Mouse (Mus musculus) midbrain, embryonic 13.5 days (tissue): ENCODE measurements around the gene Dolpp1. TPM values are rescaled to one million over a fixed set of nuclear protein-coding genes. Genes with fewer than 3 reads are reported as not detected.

Source experiments
- ATAC-seq: fragments of 200-750 bp; cut with Nextera tagmentation; 2 replicates; pipeline ENCODE4 v1.8.0; 2017; ENCODE audit warnings: mild to moderate bottlenecking, moderate TSS enrichment, moderate library complexity
- H3K27ac ChIP-seq: fragments of 300-500 bp; sonication (generic); 2 replicates; pipeline ENCODE4 v1.5.1; 2015; ENCODE audit warnings: inconsistent platforms, mild to moderate bottlenecking, moderate library complexity
- H3K27me3 ChIP-seq: fragments of 300-500 bp; sonication (generic); 2 replicates; pipeline ENCODE4 v1.6.1; 2015; ENCODE audit warnings: mild to moderate bottlenecking, inconsistent platforms
- H3K36me3 ChIP-seq: fragments of 300-500 bp; sonication (generic); 2 replicates; pipeline ENCODE4 v1.6.1; 2015; ENCODE audit warnings: mild to moderate bottlenecking, inconsistent platforms
- H3K4me1 ChIP-seq: fragments of 300-500 bp; sonication (generic); replicated peaks from 2 replicates; pipeline ENCODE4 v1.6.1; 2015; ENCODE audit warnings: inconsistent platforms
- H3K4me2 ChIP-seq: fragments of 300-500 bp; sonication (generic); replicated peaks from 2 replicates; pipeline ENCODE4 v1.6.1; 2015; ENCODE audit warnings: moderate library complexity, mild to moderate bottlenecking, inconsistent platforms
- H3K4me3 ChIP-seq: fragments of 300-500 bp; sonication (generic); replicated peaks from 2 replicates; pipeline ENCODE4 v1.5.1; 2015; ENCODE audit warnings: mild to moderate bottlenecking, inconsistent platforms
- H3K9ac ChIP-seq: fragments of 300-500 bp; sonication (generic); replicated peaks from 2 replicates; pipeline ENCODE4 v1.6.1; 2015; ENCODE audit warnings: mild to moderate bottlenecking, inconsistent platforms
- H3K9me3 ChIP-seq: fragments of 300-500 bp; sonication (generic); 2 replicates; pipeline ENCODE4 v1.6.1; 2016; ENCODE audit warnings: mild to moderate bottlenecking, inconsistent platforms
- WGBS: fragments of 180-500 bp; shearing (Covaris S2); methylation state at CpG from one replicate; pipeline ENCODE4 v1.1.7; 2015; 5-methylcytosine and 5-hydroxymethylcytosine counted together
- polyA plus RNA-seq: library from polyadenylated mRNA; unstranded; fragments of >200 nt; fragmentation: Nextera tagmentation; extraction: Ambion mirVana; gene quantifications from 2 replicates; pipeline ENCODE4 v1.2.1, GENCODE M21; 2015

The Dolpp1 gene
- polyA plus RNA-seq, 1 experiment from 2014 or later, result 54.7 TPM

- no peaks in the 10 kb centered on the region for H3K36me3 ChIP-seq
- 66% methylated on average over 10 of the region's 10 CpGs for WGBS
- H3K4me2 ChIP-seq, result no peak overlapping the region
- no peak overlapping the region for H3K9ac ChIP-seq
- no peaks in the 10 kb centered on the region for H3K9me3 ChIP-seq
- H3K27me3 ChIP-seq, result no peaks in the 10 kb centered on the region
- no peak overlapping the region for H3K4me3 ChIP-seq
- H3K27ac ChIP-seq, result no peak overlapping the region
- ATAC-seq, result no peak
- peaks cover 44% of the 10 kb centered on the region for H3K4me1 ChIP-seq
These were observed 31.4 kb upstream of the Dolpp1 start for GRCm38 (mm10) chr2:30360626-30361025.

DNA sequence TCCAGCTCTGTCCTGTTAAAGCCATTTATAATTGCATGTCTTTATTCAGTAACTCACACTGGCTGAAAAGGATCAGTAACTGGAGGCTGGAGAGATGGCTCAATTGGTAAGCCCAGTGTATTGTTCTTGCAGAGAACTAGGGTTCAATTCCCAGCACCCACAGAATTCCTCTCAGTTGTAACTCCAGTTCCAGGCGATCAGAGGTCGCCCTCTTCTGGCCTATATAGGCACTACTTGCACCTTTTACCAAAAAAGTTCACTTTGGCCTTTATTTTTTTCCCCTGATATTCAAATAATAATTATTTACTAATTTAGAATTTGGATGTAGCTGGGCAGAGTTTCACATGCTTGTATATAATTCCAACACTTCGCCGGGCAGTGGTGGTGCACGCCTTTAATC, 29.2 kb upstream of the Dolpp1 start:
- no peak for ATAC-seq
- H3K4me3 ChIP-seq, result no peak overlapping the region
- H3K4me1 ChIP-seq, result peaks cover 24% of the 10 kb centered on the region
- no peak overlapping the region for H3K9ac ChIP-seq
- H3K9me3 ChIP-seq, result no peaks in the 10 kb centered on the region
- no peaks in the 10 kb centered on the region for H3K27me3 ChIP-seq
- peaks cover 9% of the 10 kb centered on the region for H3K36me3 ChIP-seq
- WGBS, result 69% methylated on average over 5 of the region's 5 CpGs
- H3K4me2 ChIP-seq, result no peak overlapping the region
- H3K27ac ChIP-seq, result no peak overlapping the region

- ATAC-seq, result peak; percentile 98
- Histone ChIP-seq H3K27ac (peak within 1 kb of the TSS; percentile 77), H3K4me3 (peak within 1 kb of the TSS; percentile 87), H3K4me2 (peak within 1 kb of the TSS; percentile 99), H3K4me1 (peaks cover 14% of the 10 kb centered on the region), H3K27me3 (no peaks in the 10 kb centered on the region), H3K36me3 (peaks cover 20% of the 10 kb centered on the region), H3K9ac (peak within 1 kb of the TSS; percentile 87), H3K9me3 (no peaks in the 10 kb centered on the region)
- WGBS, result 0% methylated on average over 54 of the region's 54 CpGs
These were observed 28.0 kb upstream of the Dolpp1 start, which contains the start of gene Miga2 for GRCm38 (mm10) chr2:30363773-30364650. Gene Miga2, plus strand, starts transcription at chr2:30364233.

GRCm38 (mm10) chr2:30365281-30366069, 26.6 kb upstream of the Dolpp1 start:
- 81% methylated on average over 2 of the region's 2 CpGs for whole genome bisulfite sequencing
- H3K27me3 ChIP-seq, result no peaks in the 10 kb centered on the region
- no peak overlapping the region for H3K27ac ChIP-seq
- H3K4me2 ChIP-seq, result peak overlapping the region; percentile 99
- H3K9ac ChIP-seq, result peak overlapping the region; percentile 87
- no peaks in the 10 kb centered on the region for H3K9me3 ChIP-seq
- peaks cover 14% of the 10 kb centered on the region for H3K4me1 ChIP-seq
- no peak for ATAC-seq
- peaks cover 35% of the 10 kb centered on the region for H3K36me3 ChIP-seq
- H3K4me3 ChIP-seq, result peak overlapping the region; percentile 87

DNA sequence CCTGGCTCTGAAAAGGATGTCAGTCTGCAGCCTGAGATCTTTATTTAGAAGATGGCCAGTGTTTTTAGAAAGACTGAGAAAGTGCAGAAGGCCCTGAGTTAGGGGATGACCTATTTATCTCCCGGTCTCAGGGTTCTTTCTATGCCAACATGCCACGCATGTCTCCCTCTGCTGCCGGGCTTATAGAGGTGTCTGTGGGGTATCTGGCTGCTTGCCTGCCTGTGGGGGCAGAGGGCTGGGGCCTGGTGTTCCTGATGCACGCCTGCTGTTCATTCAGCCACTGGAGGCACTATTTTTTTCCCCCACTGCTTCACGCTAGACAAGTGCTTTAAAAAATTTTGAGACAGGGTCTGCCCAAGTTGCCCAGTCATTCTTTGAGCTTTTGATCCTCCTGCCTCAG, 25.9 kb upstream of the Dolpp1 start:
- H3K27me3 ChIP-seq, result no peaks in the 10 kb centered on the region
- peaks cover 42% of the 10 kb centered on the region for H3K36me3 ChIP-seq
- H3K4me2 ChIP-seq, result no peak overlapping the region
- no peak overlapping the region for H3K27ac ChIP-seq
- H3K9ac ChIP-seq, result no peak overlapping the region
- 75% methylated on average over 5 of the region's 5 CpGs for WGBS
- H3K4me3 ChIP-seq, result no peak overlapping the region
- peaks cover 14% of the 10 kb centered on the region for H3K4me1 ChIP-seq
- no peak for ATAC-seq
- no peaks in the 10 kb centered on the region for H3K9me3 ChIP-seq

DNA sequence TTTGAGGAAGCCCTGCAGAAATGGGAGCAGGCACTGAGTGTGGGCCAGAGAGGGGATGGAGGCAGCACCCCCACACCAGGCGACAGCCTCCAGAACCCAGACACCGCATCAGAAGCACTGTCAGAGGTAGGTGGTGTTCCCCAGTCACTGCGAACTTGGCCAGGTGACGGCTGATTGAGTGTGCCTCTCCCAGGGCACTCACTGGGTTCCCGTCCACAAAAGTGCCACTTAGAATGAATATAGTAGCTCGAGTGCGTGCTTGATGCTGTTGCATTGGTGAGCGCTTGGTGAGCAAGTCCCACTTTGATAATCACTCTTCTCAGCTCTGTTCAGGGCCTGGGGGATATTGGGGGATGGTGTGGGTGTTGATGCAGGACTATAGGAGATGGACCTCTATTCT, 20.5 kb upstream of the Dolpp1 start:
- H3K4me2 ChIP-seq, result no peak overlapping the region
- WGBS, result 96% methylated on average over 8 of the region's 8 CpGs
- no peak for ATAC-seq
- H3K4me1 ChIP-seq, result no peaks in the 10 kb centered on the region
- no peak overlapping the region for H3K27ac ChIP-seq
- no peaks in the 10 kb centered on the region for H3K27me3 ChIP-seq
- no peak overlapping the region for H3K4me3 ChIP-seq
- H3K9me3 ChIP-seq, result no peaks in the 10 kb centered on the region
- H3K36me3 ChIP-seq, result peaks cover 91% of the 10 kb centered on the region
- H3K9ac ChIP-seq, result no peak overlapping the region

- no peaks in the 10 kb centered on the region for H3K27me3 ChIP-seq
- no peak overlapping the region for H3K27ac ChIP-seq
- ATAC-seq, result no peak
- H3K4me3 ChIP-seq, result no peak overlapping the region
- H3K4me1 ChIP-seq, result no peaks in the 10 kb centered on the region
- H3K36me3 ChIP-seq, result peaks cover 95% of the 10 kb centered on the region
- WGBS, result 94% methylated on average over 5 of the region's 5 CpGs
- no peak overlapping the region for H3K4me2 ChIP-seq
- no peaks in the 10 kb centered on the region for H3K9me3 ChIP-seq
- H3K9ac ChIP-seq, result no peak overlapping the region
These were observed 19.3 kb upstream of the Dolpp1 start for GRCm38 (mm10) chr2:30372726-30373125.

GRCm38 (mm10) chr2:30375893-30376292, 16.2 kb upstream of the Dolpp1 start:
- H3K27ac ChIP-seq, result no peak overlapping the region

DNA sequence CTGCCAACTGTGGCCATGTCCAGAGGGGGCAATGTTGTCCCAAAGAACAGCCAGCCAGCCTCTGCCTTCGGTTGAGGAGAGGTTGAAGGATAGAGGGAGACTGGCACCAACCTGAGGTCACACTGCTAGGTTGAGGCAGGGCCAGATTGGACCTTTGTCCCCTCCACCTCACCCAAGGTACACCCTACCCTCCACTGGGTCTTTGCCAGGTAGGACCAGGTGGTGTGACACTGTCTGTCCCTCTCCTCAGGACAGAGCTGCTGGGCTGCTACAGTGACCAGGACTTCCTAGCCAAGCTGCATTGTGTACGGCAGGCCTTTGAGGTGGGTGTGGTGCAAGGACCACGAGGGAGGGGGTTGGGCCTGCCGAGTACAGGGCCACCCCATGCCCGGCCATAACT, 14.3 kb upstream of the Dolpp1 start:
- no peak for ATAC-seq
- WGBS, result 90% methylated on average over 5 of the region's 5 CpGs

More at GRCm38 (mm10) chr2:30375893-30376292, 16.2 kb upstream of the Dolpp1 start:
- H3K4me2 ChIP-seq, result no peak overlapping the region
- no peaks in the 10 kb centered on the region for H3K4me1 ChIP-seq
- no peak for ATAC-seq
- peaks cover 94% of the 10 kb centered on the region for H3K36me3 ChIP-seq
- H3K9ac ChIP-seq, result no peak overlapping the region
- no peak overlapping the region for H3K4me3 ChIP-seq
- H3K9me3 ChIP-seq, result no peaks in the 10 kb centered on the region
- 91% methylated on average over 10 of the region's 10 CpGs for WGBS
- no peaks in the 10 kb centered on the region for H3K27me3 ChIP-seq

GRCm38 (mm10) chr2:30379307-30379706, 12.7 kb upstream of the Dolpp1 start:
- H3K4me2 ChIP-seq, result no peak overlapping the region
- H3K4me3 ChIP-seq, result no peak overlapping the region
- no peaks in the 10 kb centered on the region for H3K9me3 ChIP-seq
- H3K36me3 ChIP-seq, result peaks cover 96% of the 10 kb centered on the region
- H3K27ac ChIP-seq, result no peak overlapping the region
- H3K27me3 ChIP-seq, result no peaks in the 10 kb centered on the region
- H3K4me1 ChIP-seq, result no peaks in the 10 kb centered on the region
- ATAC-seq, result no peak
- no peak overlapping the region for H3K9ac ChIP-seq
- 92% methylated on average over 7 of the region's 7 CpGs for WGBS

More for the DNA sequence above, 14.3 kb upstream of the Dolpp1 start:
- H3K4me1 ChIP-seq, result no peaks in the 10 kb centered on the region
- no peak overlapping the region for H3K9ac ChIP-seq
- no peaks in the 10 kb centered on the region for H3K9me3 ChIP-seq
- no peak overlapping the region for H3K4me2 ChIP-seq
- H3K27ac ChIP-seq, result no peak overlapping the region
- H3K36me3 ChIP-seq, result peaks cover 94% of the 10 kb centered on the region
- H3K4me3 ChIP-seq, result no peak overlapping the region
- no peaks in the 10 kb centered on the region for H3K27me3 ChIP-seq

GRCm38 (mm10) chr2:30380564-30381376, 11.3 kb upstream of the Dolpp1 start:
- no peak overlapping the region for H3K4me3 ChIP-seq
- H3K36me3 ChIP-seq, result peaks cover 99% of the 10 kb centered on the region
- no peak for ATAC-seq
- H3K4me1 ChIP-seq, result no peaks in the 10 kb centered on the region
- no peak overlapping the region for H3K27ac ChIP-seq
- H3K9me3 ChIP-seq, result no peaks in the 10 kb centered on the region
- H3K4me2 ChIP-seq, result no peak overlapping the region
- no peak overlapping the region for H3K9ac ChIP-seq
- no peaks in the 10 kb centered on the region for H3K27me3 ChIP-seq
- WGBS, result 90% methylated on average over 10 of the region's 10 CpGs
